Comparison of ENCODE assay signal across 22 mouse cellular contexts in genomic region chr5:144282470-144283260, GRCm38 (mm10). TPM values are rescaled to one million over a fixed set of nuclear protein-coding genes. Genes with fewer than 3 reads are reported as not detected.
DNase-seq lines count a peak whose midpoint lies in the region; ATAC-seq and TF ChIP-seq lines count a peak whose summit lies in the region.
"Had no signal": no experiment of that assay in that cellular context is flagged by ENCODE, and none has a peak within 500 bp of the region (broad histone marks: within the 10 kb centered on the region; RNA-seq: fewer than 3 reads in every experiment).

No protein-coding gene starts in this region.

- WGBS in liver, postnatal 0 days (ENCODE audit: insufficient replicate concordance), result 73% methylated on average over 11 of the region's 11 CpGs
- WGBS in macrophage (ENCODE audit: missing documents), result 75% methylated on average over 11 of the region's 11 CpGs

- no peaks in the 10 kb centered on the region for H3K27me3 ChIP-seq in liver, postnatal 0 days (ENCODE audit: insufficient read depth, low read length)
- H3K27me3 ChIP-seq: midbrain, embryonic 13.5 days had no signal

- peak; percentile 88 for DNase-seq in heart, adult 11 months
- no peak for DNase-seq in heart, adult 9 months (ENCODE audit: low spot score in 2 of 2)
- no peak for DNase-seq in liver, postnatal 0 days
- DNase-seq in liver, result no peak
- DNase-seq in MN1 (ENCODE audit: low spot score), result peak; percentile 7
- no peak for DNase-seq in embryo, embryonic 10.5 days (ENCODE audit: low spot score)
- DNase-seq in gastrocnemius, postnatal 4 days (ENCODE audit: low spot score in 2 of 2), result no peak
- DNase-seq: adrenal gland, adult 8-10 months; cerebellum, adult 11-12 months; gastrocnemius, postnatal 10 days; kidney, adult 11 months; lung, embryonic 14.5 days; right cerebral cortex, postnatal 25 days; thymus, postnatal 25 days had no signal

- ATAC-seq in liver, postnatal 0 days, result no peak
- ATAC-seq: midbrain, embryonic 13.5 days had no signal

- no peak overlapping the region for H3K4me2 ChIP-seq in liver, postnatal 0 days (ENCODE audit: low read depth, low read length)
- H3K4me2 ChIP-seq: liver, embryonic 11.5 days; lung, embryonic 14.5 days; midbrain, embryonic 13.5 days had no signal

- H3K36me3 ChIP-seq in liver, postnatal 0 days (replicated peaks; ENCODE audit: insufficient read depth, low read length), result peaks cover 16% of the 10 kb centered on the region
- no peaks in the 10 kb centered on the region for H3K36me3 ChIP-seq in macrophage (ENCODE audit: inconsistent target)

- H3K9me3 ChIP-seq in liver, postnatal 0 days (ENCODE audit: low read length), result no peaks in the 10 kb centered on the region
- H3K9me3 ChIP-seq: embryonic facial prominence, embryonic 10.5 days; hindbrain, embryonic 10.5 days; limb, embryonic 10.5 days; midbrain, embryonic 13.5 days had no signal

- H3K79me2 ChIP-seq in macrophage (ENCODE audit: inconsistent target), result no peaks in the 10 kb centered on the region

- peak overlapping the region; percentile 18; the same call in 1 of the 2 replicates for H3K27ac ChIP-seq in liver, postnatal 0 days (ENCODE audit: low read depth)
- peak overlapping the region; percentile 91 for H3K27ac ChIP-seq in macrophage
- H3K27ac ChIP-seq: embryonic facial prominence, embryonic 10.5 days; hindbrain, embryonic 10.5 days; layer of hippocampus, adult 2 months; limb, embryonic 10.5 days; midbrain, embryonic 13.5 days had no signal

- H3K9ac ChIP-seq in liver, postnatal 0 days (replicated peaks), result no peak overlapping the region
- H3K9ac ChIP-seq: lung, embryonic 14.5 days; midbrain, embryonic 13.5 days had no signal

- no peak for TF ChIP-seq EP300 in liver, postnatal 0 days (IDR thresholded peaks at IDR 0.05; ENCODE audit: low read depth)

- TF ChIP-seq CTCF in liver, postnatal 0 days (IDR thresholded peaks at IDR 0.05; ENCODE audit: low read depth), result no peak

- H3K4me1 ChIP-seq in liver, postnatal 0 days (ENCODE audit: insufficient read depth), result no peaks in the 10 kb centered on the region
- H3K4me1 ChIP-seq: embryonic facial prominence, embryonic 10.5 days had no signal

- no peak overlapping the region for H3K4me3 ChIP-seq in liver, postnatal 0 days (ENCODE audit: low read depth, low read length)
- no peak overlapping the region for H3K4me3 ChIP-seq in macrophage (ENCODE audit: inconsistent target)
- H3K4me3 ChIP-seq: embryonic facial prominence, embryonic 10.5 days; hindbrain, embryonic 10.5 days; layer of hippocampus, adult 2 months; limb, embryonic 10.5 days; midbrain, embryonic 13.5 days; myocyte had no signal

RNA-seq across cellular contexts. Expression of gene Bri3, which starts 38.4 kb away (rescaled TPM):
- polyA plus RNA-seq in liver, postnatal 0 days (2015; fragmentation: Nextera tagmentation; extraction: Ambion mirVana), result 51.1 and 53.0 TPM in 2 replicates
- 100 to 1,000 TPM in 22 of 26 experiments, 10 to 100 TPM in 4; 58.8 to 230 (median 146) TPM for total RNA-seq in macrophage (2018; cell fraction: chromatin; rRNA removed)
- 100 to 1,000 TPM; 542 to 899 (median 688) TPM for total RNA-seq in macrophage (2018; cell fraction: cytosol; rRNA removed)
- total RNA-seq in macrophage (2018; cell fraction: nucleus; rRNA removed), result 100 to 1,000 TPM; 108 to 411 (median 269) TPM
- 238 to 490 TPM (median 271 TPM) in 3 replicates for polyA plus RNA-seq in macrophage (2018)
- 10 to 100 TPM; 59.4 to 62.4 TPM for total RNA-seq in gastrocnemius, postnatal 4 days (2021)

RNA-seq across cellular contexts. Expression of gene Tecpr1, which starts 59.2 kb away (rescaled TPM):
- polyA plus RNA-seq in liver, postnatal 0 days (2015; fragmentation: Nextera tagmentation; extraction: Ambion mirVana), result 2.1 and 2.5 TPM in 2 replicates
- 1,000 to 10,000 TPM in 9 of 26 experiments, 100 to 1,000 TPM in 17; 169 to 1,925 (median 703) TPM for total RNA-seq in macrophage (2018; cell fraction: chromatin; rRNA removed)
- total RNA-seq in macrophage (2018; cell fraction: cytosol; rRNA removed), result 100 to 1,000 TPM in 18 of 26 experiments, 10 to 100 TPM in 8; 66.8 to 322 (median 143) TPM
- 1,000 to 10,000 TPM in 5 of 26 experiments, 100 to 1,000 TPM in 21; 163 to 1,406 (median 471) TPM for total RNA-seq in macrophage (2018; cell fraction: nucleus; rRNA removed)
- polyA plus RNA-seq in macrophage (2018), result 61.4 to 244 TPM (median 121 TPM) in 3 replicates
- total RNA-seq in gastrocnemius, postnatal 4 days (2021), result 10 to 100 TPM; 27.5 to 28.6 TPM

Comparison
In these comparisons a context has a peak if more than half of its experiments do, and no peak if none do; other contexts are left out.
1. DNase-seq: peak in heart, adult 11 months (single experiment) and MN1 (single experiment); none in heart, adult 9 months (0 of 2), liver, postnatal 0 days (single experiment), liver (single experiment), embryo, embryonic 10.5 days (single experiment) and gastrocnemius, postnatal 4 days (0 of 2).
2. RNA of gene Tecpr1, which starts 59.2 kb away (polyA plus RNA-seq): 61.4 to 244 TPM in macrophage; 2.1 to 2.5 TPM in liver, postnatal 0 days; every median in the first group is over 10 times any median in the second.